Mouse (Mus musculus): ENCODE measurements at regions not wholly inside any gene's neighbourhood (a gene's known extent, or its start where the extent isn't known, plus 50 kb on each side); places are given as distances from the start of the nearest gene placed in this dataset.

DNA sequence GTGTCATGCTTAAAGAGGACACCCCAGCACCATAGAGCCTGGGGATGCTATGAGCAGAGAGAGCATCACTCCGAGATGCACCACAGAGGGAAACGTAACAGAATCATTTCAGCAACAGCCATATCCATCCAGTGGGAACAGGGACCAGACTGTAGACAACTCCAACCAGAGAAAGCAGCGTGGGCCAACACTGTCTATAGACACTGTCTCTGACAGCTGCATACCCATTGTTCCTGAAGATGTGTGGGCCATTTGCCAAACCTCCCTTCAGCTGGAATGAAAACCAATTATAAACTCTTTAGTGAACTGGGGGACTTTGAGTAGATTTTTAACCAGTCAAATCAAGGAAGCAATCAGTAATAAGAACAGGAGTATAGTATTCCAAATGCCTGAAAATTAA, 630.8 kb upstream of the Fam19a5 start:
- 94% methylated on average over 3 of the region's 3 CpGs for WGBS
- TF ChIP-seq CTCF (IDR thresholded peaks at IDR 0.05; ENCODE audit: borderline replicate concordance, control insufficient read depth, extremely low read depth, insufficient read depth, low read length, poor library complexity): no peak
- TF ChIP-seq POLR2A (IDR thresholded peaks at IDR 0.05; ENCODE audit: control insufficient read depth, extremely low read depth, insufficient read depth, low read length, poor library complexity): no peak
- no peak for DNase-seq

DNA sequence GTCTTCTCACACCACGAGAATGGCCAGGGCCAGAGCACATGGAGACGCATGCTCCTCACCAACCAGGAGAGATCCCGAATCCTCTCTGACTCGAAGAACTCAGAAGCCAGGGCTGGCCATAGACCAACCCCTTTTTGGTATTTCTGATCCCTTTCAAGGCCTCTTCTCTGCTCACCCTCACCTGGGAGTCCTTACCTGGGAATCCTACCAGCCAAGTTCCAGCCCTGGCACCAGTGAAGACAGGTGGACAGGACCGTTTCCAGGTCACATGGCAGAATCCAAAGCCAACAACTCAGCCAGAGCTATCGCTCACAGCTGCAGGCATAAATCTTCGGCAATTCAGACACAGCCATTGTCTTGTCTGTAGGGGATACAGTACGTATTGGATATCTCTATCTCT, 626.2 kb upstream of the Fam19a5 start:
- WGBS: 91% methylated on average over 8 of the region's 8 CpGs
- H3K27me3 ChIP-seq (ENCODE audit: control insufficient read depth, insufficient read depth, low read length): no peaks in the 10 kb centered on the region
- H3K27ac ChIP-seq (ENCODE audit: control insufficient read depth, insufficient read depth, low read length): no peak overlapping the region
- no peak for DNase-seq
- H3K4me3 ChIP-seq (ENCODE audit: control insufficient read depth, insufficient read depth, low read length): no peak overlapping the region
- no peaks in the 10 kb centered on the region for H3K36me3 ChIP-seq (ENCODE audit: control insufficient read depth, insufficient read depth, low read length)
- TF ChIP-seq CTCF (IDR thresholded peaks at IDR 0.05; ENCODE audit: borderline replicate concordance, control insufficient read depth, extremely low read depth, insufficient read depth, low read length, poor library complexity) (no peak), POLR2A (IDR thresholded peaks at IDR 0.05; ENCODE audit: control insufficient read depth, extremely low read depth, insufficient read depth, low read length, poor library complexity) (no peak)
- no peaks in the 10 kb centered on the region for H3K4me1 ChIP-seq (replicated peaks; ENCODE audit: control insufficient read depth, insufficient read depth, low read length)

More for the DNA sequence above, 630.8 kb upstream of the Fam19a5 start:
- H3K36me3 ChIP-seq (ENCODE audit: control insufficient read depth, insufficient read depth, low read length): no peaks in the 10 kb centered on the region
- no peaks in the 10 kb centered on the region for H3K27me3 ChIP-seq (ENCODE audit: control insufficient read depth, insufficient read depth, low read length)
- no peaks in the 10 kb centered on the region for H3K4me1 ChIP-seq (replicated peaks; ENCODE audit: control insufficient read depth, insufficient read depth, low read length)
- no peak overlapping the region for H3K27ac ChIP-seq (ENCODE audit: control insufficient read depth, insufficient read depth, low read length)
- no peak overlapping the region for H3K4me3 ChIP-seq (ENCODE audit: control insufficient read depth, insufficient read depth, low read length)

DNA sequence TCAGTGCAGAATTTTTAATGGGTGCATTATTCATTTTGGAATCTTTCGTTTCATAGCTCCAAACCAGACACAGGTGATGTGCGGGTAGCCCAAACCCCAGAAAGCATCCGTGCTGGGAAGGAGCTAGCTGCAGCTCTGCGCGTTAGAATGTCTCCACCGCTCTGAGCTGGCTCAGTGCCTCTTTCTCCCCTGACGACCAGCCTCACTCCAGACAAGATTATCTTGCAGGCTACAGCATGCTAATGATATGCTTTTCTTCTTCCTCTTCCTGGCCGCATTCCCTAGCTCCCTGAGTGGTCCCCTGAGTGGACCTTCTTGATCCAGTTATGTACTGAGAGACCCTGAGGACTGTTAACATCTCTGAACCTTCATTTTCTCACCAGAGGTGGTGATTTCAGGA, 624.4 kb upstream of the Fam19a5 start:
- Histone ChIP-seq H3K27me3 (ENCODE audit: control insufficient read depth, insufficient read depth, low read length) (no peaks in the 10 kb centered on the region), H3K27ac (ENCODE audit: control insufficient read depth, insufficient read depth, low read length) (no peak overlapping the region), H3K4me3 (ENCODE audit: control insufficient read depth, insufficient read depth, low read length) (no peak overlapping the region), H3K36me3 (ENCODE audit: control insufficient read depth, insufficient read depth, low read length) (no peaks in the 10 kb centered on the region), H3K4me1 (replicated peaks; ENCODE audit: control insufficient read depth, insufficient read depth, low read length) (no peaks in the 10 kb centered on the region)
- DNase-seq: no peak
- WGBS: 68% methylated on average over 8 of the region's 8 CpGs
- TF ChIP-seq CTCF (IDR thresholded peaks at IDR 0.05; ENCODE audit: borderline replicate concordance, control insufficient read depth, extremely low read depth, insufficient read depth, low read length, poor library complexity) (no peak), POLR2A (IDR thresholded peaks at IDR 0.05; ENCODE audit: control insufficient read depth, extremely low read depth, insufficient read depth, low read length, poor library complexity) (no peak)

DNA sequence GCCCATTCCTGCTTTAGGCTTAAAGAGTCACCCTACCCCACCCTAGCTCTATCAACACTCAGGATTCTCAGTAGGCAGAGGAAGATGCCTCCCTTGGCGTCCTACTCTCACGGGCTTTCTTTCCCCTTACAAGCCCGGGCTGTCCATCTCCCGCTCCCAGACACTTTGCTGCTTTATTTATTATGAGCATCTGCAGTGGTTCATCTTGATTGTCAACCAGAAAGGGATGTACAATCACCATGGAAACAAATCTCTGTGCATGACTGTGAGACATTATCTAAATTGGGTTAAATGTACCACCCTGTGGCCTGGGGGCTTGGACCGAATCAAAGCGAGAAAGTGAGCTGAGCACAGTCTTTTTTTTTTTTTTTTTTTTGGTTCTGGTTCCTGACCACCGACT, 623.9 kb upstream of the Fam19a5 start:
- TF ChIP-seq POLR2A (IDR thresholded peaks at IDR 0.05; ENCODE audit: control insufficient read depth, extremely low read depth, insufficient read depth, low read length, poor library complexity): no peak
- TF ChIP-seq CTCF (IDR thresholded peaks at IDR 0.05; ENCODE audit: borderline replicate concordance, control insufficient read depth, extremely low read depth, insufficient read depth, low read length, poor library complexity): no peak
- H3K4me1 ChIP-seq (replicated peaks; ENCODE audit: control insufficient read depth, insufficient read depth, low read length): no peaks in the 10 kb centered on the region
- no peak overlapping the region for H3K27ac ChIP-seq (ENCODE audit: control insufficient read depth, insufficient read depth, low read length)
- H3K4me3 ChIP-seq (ENCODE audit: control insufficient read depth, insufficient read depth, low read length): no peak overlapping the region
- 64% methylated on average over 7 of the region's 7 CpGs for WGBS
- H3K36me3 ChIP-seq (ENCODE audit: control insufficient read depth, insufficient read depth, low read length): no peaks in the 10 kb centered on the region
- no peak for DNase-seq
- no peaks in the 10 kb centered on the region for H3K27me3 ChIP-seq (ENCODE audit: control insufficient read depth, insufficient read depth, low read length)

DNA sequence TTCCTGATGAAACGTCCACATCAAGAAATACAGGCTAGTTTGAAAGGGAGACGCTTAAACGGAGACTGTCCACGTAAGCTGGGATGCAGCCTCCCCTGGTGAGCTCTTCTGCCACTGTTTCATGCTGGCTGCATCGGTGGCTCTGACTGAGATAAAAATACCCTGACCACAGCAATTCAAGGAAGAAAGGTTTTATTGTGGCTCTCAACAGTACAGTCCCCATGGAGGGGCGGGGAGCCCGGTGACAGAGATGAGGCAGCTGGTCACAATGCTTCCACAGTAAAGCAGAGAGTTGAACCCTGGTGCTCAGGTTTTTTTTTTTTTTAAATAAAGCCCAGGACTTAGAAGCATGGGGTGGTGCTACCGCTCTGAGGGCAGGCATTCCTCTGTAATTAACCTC, 622.7 kb upstream of the Fam19a5 start:
- TF ChIP-seq POLR2A (IDR thresholded peaks at IDR 0.05; ENCODE audit: control insufficient read depth, extremely low read depth, insufficient read depth, low read length, poor library complexity) (no peak), CTCF (IDR thresholded peaks at IDR 0.05; ENCODE audit: borderline replicate concordance, control insufficient read depth, extremely low read depth, insufficient read depth, low read length, poor library complexity) (no peak)

DNA sequence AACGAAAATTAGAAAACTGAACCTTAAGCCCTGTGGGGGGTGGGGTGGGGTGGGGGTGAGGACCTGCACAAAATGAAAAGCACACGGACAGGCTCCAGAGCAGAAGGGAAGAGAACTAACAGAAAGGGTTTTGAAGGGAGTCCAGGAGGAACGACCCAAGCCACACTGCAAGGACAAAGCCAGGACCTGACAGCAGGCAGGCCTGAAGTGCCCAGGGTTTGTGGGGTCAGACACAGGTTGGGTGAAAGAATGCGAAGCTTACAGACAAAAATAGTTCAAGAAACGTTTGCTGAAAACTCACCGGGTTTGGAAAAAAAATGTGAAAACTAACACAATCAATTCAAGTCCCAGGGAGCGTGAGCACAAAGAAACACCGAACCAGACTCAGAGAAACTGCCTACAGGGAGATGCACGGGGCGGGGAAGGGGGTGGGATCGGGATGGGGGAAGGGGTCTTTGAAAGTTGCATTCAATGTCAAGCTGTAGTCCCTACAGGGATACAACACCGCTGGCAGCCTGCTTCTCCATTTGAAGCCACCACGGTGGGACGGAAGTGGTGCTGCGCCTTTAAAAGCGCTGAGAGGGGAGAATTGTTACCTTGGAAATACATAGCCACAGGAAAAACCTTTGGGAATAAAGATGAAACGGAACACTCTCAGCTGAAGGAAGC, 618.9 kb upstream of the Fam19a5 start:
- Histone ChIP-seq H3K27ac (ENCODE audit: control insufficient read depth, insufficient read depth, low read length) (no peak overlapping the region), H3K36me3 (ENCODE audit: control insufficient read depth, insufficient read depth, low read length) (no peaks in the 10 kb centered on the region), H3K27me3 (ENCODE audit: control insufficient read depth, insufficient read depth, low read length) (no peaks in the 10 kb centered on the region), H3K4me1 (replicated peaks; ENCODE audit: control insufficient read depth, insufficient read depth, low read length) (no peaks in the 10 kb centered on the region), H3K4me3 (ENCODE audit: control insufficient read depth, insufficient read depth, low read length) (no peak overlapping the region)
- no peak for TF ChIP-seq POLR2A (IDR thresholded peaks at IDR 0.05; ENCODE audit: control insufficient read depth, extremely low read depth, insufficient read depth, low read length, poor library complexity)
- no peak for TF ChIP-seq CTCF (IDR thresholded peaks at IDR 0.05; ENCODE audit: borderline replicate concordance, control insufficient read depth, extremely low read depth, insufficient read depth, low read length, poor library complexity)
- 25% methylated on average over 17 of the region's 17 CpGs for WGBS
- no peak for DNase-seq

More for the DNA sequence above, 622.7 kb upstream of the Fam19a5 start:
- H3K4me1 ChIP-seq (replicated peaks; ENCODE audit: control insufficient read depth, insufficient read depth, low read length): no peaks in the 10 kb centered on the region
- no peak for DNase-seq
- H3K27me3 ChIP-seq (ENCODE audit: control insufficient read depth, insufficient read depth, low read length): no peaks in the 10 kb centered on the region
- H3K36me3 ChIP-seq (ENCODE audit: control insufficient read depth, insufficient read depth, low read length): no peaks in the 10 kb centered on the region
- no peak overlapping the region for H3K4me3 ChIP-seq (ENCODE audit: control insufficient read depth, insufficient read depth, low read length)
- no peak overlapping the region for H3K27ac ChIP-seq (ENCODE audit: control insufficient read depth, insufficient read depth, low read length)
- WGBS: 42% methylated on average over 8 of the region's 8 CpGs

Data from thymus, adult 2 months (tissue).